Mouse (Mus musculus): ENCODE measurements around the gene Gm20696. TPM values are rescaled to one million over a fixed set of nuclear protein-coding genes. Genes with fewer than 3 reads are reported as not detected.

Gene Gm20696
- total RNA-seq, 1 experiment, result 0.58 TPM

DNA sequence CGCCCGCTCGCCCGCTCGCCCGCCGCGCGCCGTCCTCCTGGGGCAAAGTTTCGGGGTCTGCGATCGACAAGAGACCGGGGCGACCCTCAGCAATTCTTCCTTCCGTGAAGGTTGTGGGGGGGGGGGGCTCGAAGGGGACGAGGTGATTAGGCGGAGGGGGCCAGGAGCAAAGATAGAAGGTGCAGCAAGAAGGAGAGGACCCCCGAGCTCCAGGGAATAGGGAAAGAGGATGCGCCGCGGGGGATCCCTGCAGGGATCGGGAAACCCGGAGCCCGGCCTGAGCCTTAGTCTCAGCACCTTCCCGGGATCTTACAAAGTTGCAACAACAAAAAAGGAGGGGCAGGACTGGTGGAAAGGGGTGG is 145.9 kb downstream of the Gm20696 start:
- H3K4me1 ChIP-seq (ENCODE audit: control insufficient read depth in 2 of 2, insufficient read depth in 2 of 2, low read length in 2 of 2, poor library complexity in 1 of 2), result no peaks in the 10 kb centered on the region; a peak in 1 of 4 replicates
- no peaks in the 10 kb centered on the region for H3K9me3 ChIP-seq (ENCODE audit: control insufficient read depth, insufficient read depth, low read depth, low read length)

DNA sequence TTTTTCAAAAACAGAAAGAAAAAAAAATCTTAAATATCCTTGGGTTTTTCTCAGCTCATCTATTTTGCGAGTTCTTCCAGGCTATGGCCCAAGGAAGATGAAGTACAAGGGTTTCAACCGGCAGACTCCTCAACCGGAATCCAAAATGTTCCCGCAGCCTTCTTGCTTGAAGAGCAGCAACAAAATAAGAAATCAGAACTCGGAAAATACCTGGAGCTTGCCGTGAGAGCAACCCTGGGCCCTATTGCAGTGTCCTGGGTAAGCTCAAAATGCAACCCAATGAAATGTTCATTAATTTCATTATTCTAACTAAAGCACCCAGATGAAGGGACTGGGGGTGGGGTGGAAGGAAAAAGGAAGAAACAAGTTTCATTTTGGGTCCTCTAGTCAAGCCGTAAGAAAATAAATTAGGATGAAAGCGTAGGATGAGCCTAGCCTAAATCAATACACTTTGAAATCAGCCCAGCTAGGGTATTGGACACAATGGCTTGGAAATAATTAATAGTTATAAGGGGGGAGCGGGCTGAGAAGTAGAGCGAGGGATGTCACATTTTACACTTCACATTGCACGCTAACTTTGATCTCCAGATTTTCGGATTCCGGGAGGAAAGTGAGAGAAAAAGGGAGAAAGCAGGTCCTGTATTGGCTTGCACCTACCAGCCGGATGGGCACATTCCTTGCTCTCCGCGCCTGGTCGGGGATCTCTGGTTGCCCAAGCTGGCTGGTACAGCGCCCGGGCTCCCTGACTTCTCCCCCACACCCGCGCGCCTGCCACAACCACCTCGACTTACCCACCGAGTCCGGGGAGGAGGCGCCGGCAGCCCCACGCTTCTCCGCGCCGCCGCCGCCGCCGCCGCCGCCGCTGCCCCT is 146.6 kb downstream of the Gm20696 start:
- Histone ChIP-seq H3K9me3 (ENCODE audit: control insufficient read depth, insufficient read depth, low read depth, low read length) (no peaks in the 10 kb centered on the region), H3K9ac (ENCODE audit: insufficient read depth, low read depth, low read length, poor library complexity, severe bottlenecking) (peak overlapping the region; percentile 37; the same call in 1 of the 2 replicates), H3K36me3 (ENCODE audit: control insufficient read depth, insufficient read depth, low read length, poor library complexity, severe bottlenecking) (no peaks in the 10 kb centered on the region), H3K27ac (ENCODE audit: insufficient read depth, low read depth, low read length, poor library complexity, severe bottlenecking) (no peak overlapping the region), H3K4me3 (ENCODE audit: insufficient read depth in 1 of 2, low read depth in 1 of 2, low read length in 2 of 2, poor library complexity in 1 of 2, severe bottlenecking in 1 of 2) (peak overlapping the region; percentile 71 to 76), H3K4me1 (ENCODE audit: control insufficient read depth in 2 of 2, insufficient read depth in 2 of 2, low read length in 2 of 2, poor library complexity in 1 of 2) (no peaks in the 10 kb centered on the region; a peak in 1 of 4 replicates)
- TF ChIP-seq CHD2 (IDR thresholded peaks at IDR 0.05; ENCODE audit: low read depth, low read length) (no peak), HCFC1 (IDR thresholded peaks at IDR 0.05; ENCODE audit: borderline replicate concordance, insufficient read depth, low read length) (no peak), ZC3H11A (IDR thresholded peaks at IDR 0.05; ENCODE audit: borderline replicate concordance, low read depth, low read length) (no peak), MAFK (IDR thresholded peaks at IDR 0.05; ENCODE audit: insufficient read depth, low read depth, low read length) (no peak), ZNF384 (IDR thresholded peaks at IDR 0.05; ENCODE audit: low read depth, low read length) (no peak)
- DNase-seq (ENCODE audit: low read depth, low spot score), result no peak
- in situ Hi-C loops (cut with MboI; ENCODE audit: low sequenced_read_pairs in 2 of 2, unreplicated experiment in 2 of 2), result no loop called here

More for the DNA sequence above, 145.9 kb downstream of the Gm20696 start:
- in situ Hi-C loops (cut with MboI; ENCODE audit: low sequenced_read_pairs in 2 of 2, unreplicated experiment in 2 of 2), result no loop called here
- H3K36me3 ChIP-seq (ENCODE audit: control insufficient read depth, insufficient read depth, low read length, poor library complexity, severe bottlenecking), result no peaks in the 10 kb centered on the region
- DNase-seq (ENCODE audit: low read depth, low spot score), result peak; percentile 62
- H3K9ac ChIP-seq (ENCODE audit: insufficient read depth, low read depth, low read length, poor library complexity, severe bottlenecking), result peak overlapping the region; percentile 37; the same call in 1 of the 2 replicates
- H3K27ac ChIP-seq (ENCODE audit: insufficient read depth, low read depth, low read length, poor library complexity, severe bottlenecking), result no peak overlapping the region
- TF ChIP-seq MAFK (IDR thresholded peaks at IDR 0.05; ENCODE audit: insufficient read depth, low read depth, low read length) (no peak), HCFC1 (IDR thresholded peaks at IDR 0.05; ENCODE audit: borderline replicate concordance, insufficient read depth, low read length) (no peak), ZNF384 (IDR thresholded peaks at IDR 0.05; ENCODE audit: low read depth, low read length) (no peak), ZC3H11A (IDR thresholded peaks at IDR 0.05; ENCODE audit: borderline replicate concordance, low read depth, low read length) (no peak), CHD2 (IDR thresholded peaks at IDR 0.05; ENCODE audit: low read depth, low read length) (no peak)
- peak overlapping the region; percentile 71 to 76 for H3K4me3 ChIP-seq (ENCODE audit: insufficient read depth in 1 of 2, low read depth in 1 of 2, low read length in 2 of 2, poor library complexity in 1 of 2, severe bottlenecking in 1 of 2)

DNA sequence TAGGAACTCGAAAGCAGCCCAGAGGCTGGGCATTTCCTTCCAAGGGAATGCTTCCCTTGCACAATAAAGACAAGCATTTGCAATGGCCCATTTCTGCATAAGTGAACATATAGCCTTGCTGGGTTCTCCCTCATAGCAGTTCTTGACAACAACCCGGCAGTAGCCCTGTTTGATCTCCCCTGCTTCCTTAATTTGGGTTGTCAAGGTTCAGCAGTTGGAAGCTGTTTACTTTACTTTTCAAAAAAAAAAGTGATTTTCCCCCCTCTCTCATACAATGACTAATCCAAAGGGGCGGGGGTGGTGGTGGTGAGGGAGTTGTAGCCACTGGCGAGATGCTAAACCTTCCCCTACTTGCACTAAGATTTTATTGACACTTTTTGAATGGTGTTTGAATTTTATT is 147.5 kb downstream of the Gm20696 start:
- Histone ChIP-seq H3K9me3 (ENCODE audit: control insufficient read depth, insufficient read depth, low read depth, low read length) (no peaks in the 10 kb centered on the region), H3K4me1 (ENCODE audit: control insufficient read depth in 2 of 2, insufficient read depth in 2 of 2, low read length in 2 of 2, poor library complexity in 1 of 2) (no peaks in the 10 kb centered on the region; a peak in 1 of 4 replicates), H3K36me3 (ENCODE audit: control insufficient read depth, insufficient read depth, low read length, poor library complexity, severe bottlenecking) (no peaks in the 10 kb centered on the region), H3K4me3 (ENCODE audit: insufficient read depth in 1 of 2, low read depth in 1 of 2, low read length in 2 of 2, poor library complexity in 1 of 2, severe bottlenecking in 1 of 2) (no peak overlapping the region), H3K9ac (ENCODE audit: insufficient read depth, low read depth, low read length, poor library complexity, severe bottlenecking) (no peak overlapping the region), H3K27ac (ENCODE audit: insufficient read depth, low read depth, low read length, poor library complexity, severe bottlenecking) (no peak overlapping the region)
- in situ Hi-C loops (cut with MboI; ENCODE audit: low sequenced_read_pairs in 2 of 2, unreplicated experiment in 2 of 2), result no loop called here
- no peak for DNase-seq (ENCODE audit: low read depth, low spot score)
- TF ChIP-seq HCFC1 (IDR thresholded peaks at IDR 0.05; ENCODE audit: borderline replicate concordance, insufficient read depth, low read length) (no peak), ZC3H11A (IDR thresholded peaks at IDR 0.05; ENCODE audit: borderline replicate concordance, low read depth, low read length) (no peak), ZNF384 (IDR thresholded peaks at IDR 0.05; ENCODE audit: low read depth, low read length) (no peak), MAFK (IDR thresholded peaks at IDR 0.05; ENCODE audit: insufficient read depth, low read depth, low read length) (no peak), CHD2 (IDR thresholded peaks at IDR 0.05; ENCODE audit: low read depth, low read length) (no peak)

DNA sequence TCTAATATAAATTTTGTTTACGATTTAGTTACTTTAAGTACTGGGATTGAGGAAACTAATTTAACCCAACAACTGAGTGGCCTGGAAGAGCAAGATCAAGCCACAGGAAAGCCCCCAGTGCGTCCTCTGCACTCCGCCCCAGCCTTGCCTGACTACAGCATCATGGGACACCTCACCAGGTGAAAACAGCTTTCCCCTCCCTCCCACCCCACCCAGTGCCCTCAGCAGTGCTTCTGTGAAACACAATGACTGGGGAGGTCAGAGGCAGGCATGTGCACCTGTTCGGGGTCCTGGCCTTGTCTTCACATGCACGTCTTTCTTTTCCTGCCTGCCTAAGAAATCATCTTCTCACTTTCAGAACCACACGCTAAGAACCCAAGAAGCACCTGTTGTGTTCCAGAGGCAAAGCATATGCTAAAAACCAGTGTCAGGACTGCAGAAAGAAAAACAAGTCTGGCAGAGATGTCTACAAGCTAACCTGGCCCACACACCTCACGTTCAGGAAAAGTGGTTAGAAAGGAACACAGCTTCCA is 150.9 kb downstream of the Gm20696 start:
- TF ChIP-seq ZNF384 (IDR thresholded peaks at IDR 0.05; ENCODE audit: low read depth, low read length), result no peak
- no peak for TF ChIP-seq ZC3H11A (IDR thresholded peaks at IDR 0.05; ENCODE audit: borderline replicate concordance, low read depth, low read length)
- no peak for TF ChIP-seq HCFC1 (IDR thresholded peaks at IDR 0.05; ENCODE audit: borderline replicate concordance, insufficient read depth, low read length)
- no peak for TF ChIP-seq MAFK (IDR thresholded peaks at IDR 0.05; ENCODE audit: insufficient read depth, low read depth, low read length)
- TF ChIP-seq CHD2 (IDR thresholded peaks at IDR 0.05; ENCODE audit: low read depth, low read length), result no peak
- Histone ChIP-seq H3K27ac (ENCODE audit: insufficient read depth, low read depth, low read length, poor library complexity, severe bottlenecking) (no peak overlapping the region), H3K4me1 (ENCODE audit: control insufficient read depth in 2 of 2, insufficient read depth in 2 of 2, low read length in 2 of 2, poor library complexity in 1 of 2) (no peaks in the 10 kb centered on the region; a peak in 1 of 4 replicates), H3K4me3 (ENCODE audit: insufficient read depth in 1 of 2, low read depth in 1 of 2, low read length in 2 of 2, poor library complexity in 1 of 2, severe bottlenecking in 1 of 2) (no peak overlapping the region), H3K36me3 (ENCODE audit: control insufficient read depth, insufficient read depth, low read length, poor library complexity, severe bottlenecking) (no peaks in the 10 kb centered on the region), H3K9ac (ENCODE audit: insufficient read depth, low read depth, low read length, poor library complexity, severe bottlenecking) (no peak overlapping the region), H3K9me3 (ENCODE audit: control insufficient read depth, insufficient read depth, low read depth, low read length) (no peaks in the 10 kb centered on the region)
- in situ Hi-C loops (cut with MboI; ENCODE audit: low sequenced_read_pairs in 2 of 2, unreplicated experiment in 2 of 2), result no loop called here
- no peak for DNase-seq (ENCODE audit: low read depth, low spot score)
